Mouse (Mus musculus) embryonic stem cell, embryonic (primary cell): ENCODE data around the gene Olfr311.
"Not testable (repeated sequence)": the region's sequence is repeated elsewhere in the genome, so short reads cannot be mapped to it uniquely, and the experiment has no call there.

Experiments used
- CTCF ChIA-PET, 4 experiments: fragments of 300-600 bp in 2 of 4; fragments of 350-600 bp in 2 of 4; sonication (Branson Sonifier 250); formaldehyde crosslinking; loops; one replicate each; lab custom pipeline; 2022; ENCODE audit warnings: inconsistent platforms in 2 of 4; lab: Charles Lee
- POLR2A ChIA-PET, 4 experiments: fragments of 300-600 bp in 2 of 4; fragments of 350-600 bp in 2 of 4; sonication (Branson Sonifier 250); formaldehyde crosslinking; loops; one replicate each; lab custom pipeline; 2022; ENCODE audit warnings: antibody characterized with exemption in 4 of 4, inconsistent platforms in 1 of 4; lab: Charles Lee

Olfr311 gene

GRCm38 (mm10) chr11:58838951-58839350, at the start of gene Olfr311:
Gene Olfr311, plus strand, starts transcription at chr11:58839251.
- POLR2A ChIA-PET, result not testable (repeated sequence)
- CTCF ChIA-PET, result interaction anchor here in 1 of 4 experiments (0.5 kb wide), 1 partner anchor 52 kb away, joined by 3 read pairs; no protein-coding TSS in a partner anchor

DNA sequence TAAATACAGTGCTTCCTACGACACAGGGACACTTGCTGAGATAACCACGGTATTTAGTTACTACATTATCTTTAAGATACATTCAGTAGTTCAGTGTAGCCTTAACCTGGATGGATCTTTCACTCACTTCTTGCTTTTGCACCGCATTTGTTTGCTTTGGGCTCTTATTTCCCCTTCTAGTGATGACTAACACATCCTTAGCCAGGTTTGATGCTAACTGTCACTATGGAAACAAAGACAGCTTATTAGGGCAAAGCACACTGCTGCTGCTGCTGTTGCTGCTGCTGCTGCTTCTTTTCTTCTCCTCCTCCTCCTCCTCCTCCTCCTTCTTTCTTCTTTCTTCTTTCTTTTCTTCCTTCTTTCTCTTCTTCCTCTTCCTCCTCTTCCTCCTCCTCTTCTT, 49.5 kb upstream of the Olfr311 start:
- POLR2A ChIA-PET, result no interaction called here

DNA sequence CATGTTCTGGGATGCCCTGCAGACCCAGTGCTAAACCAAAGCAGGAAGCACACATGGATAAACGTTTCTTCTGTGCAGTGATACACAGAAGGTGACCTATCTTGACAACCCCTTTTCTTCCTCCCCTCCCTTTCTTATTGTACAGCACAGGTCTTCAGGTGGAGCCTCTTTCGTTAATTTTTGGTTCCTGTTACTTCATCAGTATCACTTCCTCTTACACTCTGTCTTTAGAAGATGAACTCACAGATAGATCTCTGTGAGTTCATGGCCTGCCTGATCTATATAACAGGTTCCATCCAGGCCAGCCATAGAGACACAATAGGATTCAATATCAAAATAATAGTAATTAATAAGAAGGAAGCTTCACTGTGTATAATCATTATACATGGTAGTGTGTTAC, 49.0 kb upstream of the Olfr311 start:
- POLR2A ChIA-PET, result no interaction called here
- CTCF ChIA-PET, result no interaction called here

More for the DNA sequence above, 49.5 kb upstream of the Olfr311 start:
- CTCF ChIA-PET, result no interaction called here

DNA sequence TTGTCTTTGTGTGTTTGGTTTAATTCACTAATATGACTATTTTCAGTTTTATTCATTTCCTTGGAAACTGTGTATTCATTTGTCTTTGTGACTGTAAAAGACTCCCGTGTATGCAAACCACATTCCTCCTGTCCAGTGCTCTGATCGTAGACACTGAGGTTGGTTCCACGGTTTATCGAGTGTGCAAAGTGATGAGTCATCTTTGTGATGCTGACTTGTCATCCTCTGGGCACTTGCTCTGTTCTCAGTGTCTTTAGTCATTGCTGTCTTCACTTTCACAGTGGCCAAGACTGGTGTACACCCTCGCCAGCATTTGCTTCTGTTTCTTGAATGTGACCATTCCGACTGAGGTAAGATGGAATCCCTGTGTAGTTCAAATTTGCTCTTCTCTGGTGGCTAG, 48.4 kb upstream of the Olfr311 start:
- CTCF ChIA-PET, result no interaction called here

GRCm38 (mm10) chr11:58795856-58796255, 43.2 kb upstream of the Olfr311 start:
- CTCF ChIA-PET, result interaction anchor here in 3 of 4 experiments (0.5 to 1.0 kb wide), 5 partner anchors 9 to 166 kb away, joined by 3 to 6 read pairs (median 3); no protein-coding TSS in a partner anchor
- POLR2A ChIA-PET, result no interaction called here

More for the DNA sequence above, 48.4 kb upstream of the Olfr311 start:
- POLR2A ChIA-PET, result no interaction called here

GRCm38 (mm10) chr11:58796850-58797249, 42.2 kb upstream of the Olfr311 start:
- ChIA-PET POLR2A (no interaction called here), CTCF (interaction anchor here in 3 of 4 experiments (0.6 to 1.0 kb wide), 3 partner anchors 15 to 345 kb away, joined by 3 to 4 read pairs (median 3); no protein-coding TSS in a partner anchor)

- POLR2A ChIA-PET, result interaction anchor here in 1 of 4 experiments (4.2 kb wide), 1 partner anchor 12 kb away, joined by 12 read pairs; no protein-coding TSS in a partner anchor
- CTCF ChIA-PET, result interaction anchor here in 1 of 4 experiments (0.5 kb wide), 1 partner anchor 851 kb away, joined by 7 read pairs; no protein-coding TSS in a partner anchor
Measured at GRCm38 (mm10) chr11:58799747-58800146, 39.3 kb upstream of the Olfr311 start.

GRCm38 (mm10) chr11:58801558-58802228, 37.4 kb upstream of the Olfr311 start, which contains the start of gene Fam183b:
Gene Fam183b, minus strand, starts transcription at chr11:58801960.
- CTCF ChIA-PET, result interaction anchor here (0.5 to 1.9 kb wide), 7 partner anchors 10 to 724 kb away, joined by 3 to 7 read pairs (median 4); no protein-coding TSS in a partner anchor
- POLR2A ChIA-PET, result interaction anchor here in 3 of 4 experiments (0.5 to 4.2 kb wide), 9 partner anchors 10 to 853 kb away, joined by 3 to 12 read pairs (median 3); partner anchors contain the start of genes Hist3h2a (in 1 of the 3), Mrpl22 (in 1 of the 3), Sh3bp5l (in 1 of the 3) and Trim17 (in 1 of the 3)

DNA sequence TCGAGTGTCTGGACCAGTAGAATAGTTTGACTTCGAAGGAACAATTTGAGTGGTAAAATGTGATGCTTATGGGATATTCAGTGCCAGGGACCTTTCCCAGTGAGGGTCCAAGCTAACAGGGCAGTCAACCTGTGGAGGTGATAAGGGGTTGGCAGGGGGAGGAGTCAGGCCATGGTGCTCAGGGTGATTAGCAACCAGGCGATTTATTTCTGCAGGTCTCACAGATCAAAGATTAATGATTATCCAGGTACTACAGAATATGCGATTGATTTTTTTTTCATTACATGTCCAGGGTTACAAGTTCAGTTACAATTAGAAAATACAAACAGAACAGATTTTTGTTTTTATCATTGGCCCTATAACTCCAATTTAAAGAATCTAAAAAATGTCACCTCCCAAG, 35.2 kb upstream of the Olfr311 start:
- POLR2A ChIA-PET, result no interaction called here
- CTCF ChIA-PET, result no interaction called here

DNA sequence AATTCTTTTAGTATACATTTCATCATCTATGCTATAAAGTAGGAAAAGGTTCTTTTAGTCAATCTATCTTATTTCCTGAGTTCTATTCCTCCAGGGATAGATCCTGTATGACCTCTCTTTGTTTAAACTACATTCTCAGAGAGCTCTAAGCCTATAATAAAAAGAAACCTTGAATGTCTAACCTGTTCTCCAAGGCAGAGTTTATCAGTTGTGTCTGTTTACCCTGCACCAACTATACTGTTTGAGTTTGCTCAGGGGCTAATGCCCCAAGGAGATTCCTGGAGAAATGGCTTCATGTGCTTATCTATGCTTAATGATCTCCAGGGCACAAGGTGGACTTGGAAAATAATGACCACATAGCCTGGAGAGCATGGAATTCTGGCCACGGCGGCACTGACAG, 34.7 kb upstream of the Olfr311 start:
- POLR2A ChIA-PET, result no interaction called here
- CTCF ChIA-PET, result no interaction called here

- ChIA-PET POLR2A (interaction anchor here in 1 of 4 experiments (1.0 kb wide), 1 partner anchor 10 kb away, joined by 6 read pairs; the partner anchor contains the start of gene Fam183b), CTCF (interaction anchor here (0.6 to 1.5 kb wide), 14 partner anchors 9 to 513 kb away, joined by 3 to 7 read pairs (median 3); partner anchors contain the start of gene Fam183b (in 2 of the 4))
Measured at GRCm38 (mm10) chr11:58812001-58812400, 27.1 kb upstream of the Olfr311 start.

DNA sequence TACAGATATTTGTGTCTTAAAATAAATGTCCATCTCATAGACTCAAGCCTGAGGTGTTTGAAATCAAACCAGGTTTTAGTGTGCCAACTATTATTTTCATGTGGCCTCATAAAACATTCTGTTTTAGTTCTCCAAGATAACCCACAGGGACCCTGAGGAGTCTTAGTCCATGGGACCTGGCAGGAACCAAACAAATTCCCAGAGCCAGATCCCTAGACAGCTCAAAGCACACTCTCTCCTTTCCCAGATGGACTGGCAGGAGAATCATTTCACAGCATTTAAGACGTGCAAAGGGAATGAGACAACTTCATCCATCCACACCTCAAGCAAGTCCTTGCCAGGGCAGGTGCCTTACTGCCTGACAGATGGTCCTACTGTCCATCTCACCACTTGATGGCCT, 24.4 kb upstream of the Olfr311 start, which contains the start of gene Olfr313:
TSS of gene Olfr313 (plus strand) at position 301 of the 400 bp plus-strand sequence.
- POLR2A ChIA-PET, CTCF ChIA-PET: not testable (repeated sequence)

DNA sequence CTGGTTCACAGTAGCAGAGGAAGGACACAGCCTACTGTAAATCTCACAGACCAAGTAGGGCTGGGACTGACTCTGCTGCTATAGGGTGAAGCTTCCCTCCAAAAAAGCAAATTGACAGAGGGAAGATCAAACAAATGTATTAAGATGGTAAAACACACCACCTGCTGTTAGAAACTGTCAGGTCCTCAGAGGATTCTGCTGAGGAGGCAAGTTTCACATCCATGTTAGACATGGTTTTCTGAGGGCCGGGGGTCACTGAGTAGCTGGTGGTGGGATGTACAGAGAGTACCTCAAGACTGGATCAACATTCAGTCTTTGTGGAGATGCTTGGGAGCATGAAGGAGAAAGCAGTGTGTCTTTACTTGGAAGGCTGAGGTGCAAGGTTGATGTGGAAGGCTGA, 23.4 kb upstream of the Olfr311 start:
- ChIA-PET POLR2A (interaction anchor here in 1 of 4 experiments (0.7 kb wide), 1 partner anchor 25 kb away, joined by 4 read pairs; no protein-coding TSS in a partner anchor), CTCF (interaction anchor here in 3 of 4 experiments (0.6 to 0.9 kb wide), 4 partner anchors 25 to 438 kb away, joined by 3 to 6 read pairs (median 5); no protein-coding TSS in a partner anchor)

DNA sequence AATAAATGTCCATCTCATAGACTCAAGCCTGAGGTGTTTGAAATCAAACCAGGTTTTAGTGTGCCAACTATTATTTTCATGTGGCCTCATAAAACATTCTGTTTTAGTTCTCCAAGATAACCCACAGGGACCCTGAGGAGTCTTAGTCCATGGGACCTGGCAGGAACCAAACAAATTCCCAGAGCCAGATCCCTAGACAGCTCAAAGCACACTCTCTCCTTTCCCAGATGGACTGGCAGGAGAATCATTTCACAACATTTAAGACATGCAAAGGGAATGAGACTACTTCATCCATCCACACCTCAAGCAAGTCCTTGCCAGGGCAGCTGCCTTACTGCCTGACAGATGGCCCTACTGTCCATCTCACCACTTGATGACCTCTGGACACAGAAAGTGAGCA, 10.1 kb upstream of the Olfr311 start, which contains the start of gene Olfr312:
TSS of gene Olfr312 (plus strand) at position 301 of the 400 bp plus-strand sequence.
- POLR2A ChIA-PET, result not testable (repeated sequence)

DNA sequence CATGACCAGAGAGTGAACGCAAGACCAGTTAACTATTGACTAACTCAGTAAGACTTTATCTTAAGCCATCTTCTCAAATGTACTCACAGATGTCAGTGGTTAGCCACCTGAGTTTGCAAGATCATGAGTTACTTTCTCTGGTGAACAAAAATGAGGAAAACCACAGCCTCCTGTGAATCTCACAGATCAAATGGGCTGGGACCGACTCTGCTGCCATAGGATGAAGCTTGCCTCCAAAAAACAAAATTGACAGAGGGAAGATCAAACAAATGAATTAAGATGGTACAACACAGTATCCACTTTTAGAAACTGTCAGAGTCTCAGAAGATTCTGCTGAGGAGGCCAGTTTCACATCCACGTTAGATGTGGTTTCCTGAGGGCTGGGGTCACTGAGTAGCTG, 9.3 kb upstream of the Olfr311 start:
- CTCF ChIA-PET, result interaction anchor here in 1 of 4 experiments (0.7 kb wide), 1 partner anchor 160 kb away, joined by 5 read pairs; no protein-coding TSS in a partner anchor

More for the DNA sequence above, 10.1 kb upstream of the Olfr311 start, which contains the start of gene Olfr312:
- CTCF ChIA-PET, result interaction anchor here in 1 of 4 experiments (0.7 kb wide), 1 partner anchor 159 kb away, joined by 5 read pairs; no protein-coding TSS in a partner anchor

DNA sequence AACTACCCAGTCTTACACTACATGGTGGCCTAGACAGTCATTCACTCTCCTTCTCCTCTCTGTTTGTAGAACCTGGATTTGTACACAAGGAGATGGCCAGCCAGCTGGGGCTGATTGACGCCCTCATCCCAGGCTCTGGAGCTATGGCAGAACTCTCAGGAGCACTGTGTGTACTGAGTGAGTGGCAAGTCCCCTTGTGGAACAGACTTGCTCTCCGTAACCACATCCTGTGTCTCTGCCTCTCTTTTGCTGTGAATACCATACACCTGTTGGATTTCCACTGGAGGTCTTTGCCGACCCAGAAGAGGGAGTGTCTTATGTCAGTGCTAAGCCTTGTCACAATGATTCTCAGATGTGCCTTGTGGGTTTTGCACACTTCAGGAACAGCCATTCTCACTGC, 6.5 kb upstream of the Olfr311 start:
- CTCF ChIA-PET, POLR2A ChIA-PET: not testable (repeated sequence)

More for the DNA sequence above, 9.3 kb upstream of the Olfr311 start:
- POLR2A ChIA-PET, result no interaction called here

GRCm38 (mm10) chr11:58846919-58847461, 7.9 kb downstream of the Olfr311 start, which contains the start of gene Gm12258:
Gene Gm12258, plus strand, starts transcription at chr11:58847158.
- ChIA-PET POLR2A (interaction anchor here in 3 of 4 experiments (0.7 to 1.6 kb wide), 5 partner anchors 21 to 338 kb away, joined by 3 to 6 read pairs (median 4); partner anchors contain the start of genes Hist3h2a (in 1 of the 3), Trim17 (in 1 of the 3) and Zfp39 (in 1 of the 3)), CTCF (interaction anchor here in 1 of 4 experiments (1.0 to 1.1 kb wide), 2 partner anchors 58 to 68 kb away, joined by 3 read pairs; no protein-coding TSS in a partner anchor)

DNA sequence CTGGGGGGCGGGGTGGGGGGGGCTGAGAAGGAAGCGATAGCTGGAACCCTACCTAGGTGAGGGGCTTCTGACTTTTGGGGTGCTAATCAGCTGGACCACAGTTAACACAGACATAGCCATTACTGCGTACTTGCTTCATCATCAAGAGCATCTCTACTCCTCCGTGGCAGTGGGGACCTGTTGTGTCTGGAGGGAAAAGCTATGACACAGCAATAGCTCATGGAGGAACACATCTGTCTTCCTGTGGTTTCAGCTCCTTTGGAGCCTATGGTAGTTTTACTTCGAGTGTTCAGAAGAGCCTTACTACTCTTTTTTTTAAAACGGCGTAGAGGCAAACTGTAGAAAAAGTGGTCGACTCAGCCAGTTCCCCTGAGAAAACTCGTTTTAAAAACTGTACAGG, 8.6 kb downstream of the Olfr311 start:
- ChIA-PET CTCF (interaction anchor here in 2 of 4 experiments (0.5 to 1.1 kb wide), 3 partner anchors 57 to 702 kb away, joined by 3 to 4 read pairs (median 3); no protein-coding TSS in a partner anchor), POLR2A (interaction anchor here in 3 of 4 experiments (0.7 to 1.6 kb wide), 8 partner anchors 9 to 339 kb away, joined by 3 to 6 read pairs (median 3); partner anchors contain the start of genes Hist3h2a (in 1 of the 3), Trim17 (in 1 of the 3) and Zfp39 (in 1 of the 3))
